In the genomic region with DNA sequence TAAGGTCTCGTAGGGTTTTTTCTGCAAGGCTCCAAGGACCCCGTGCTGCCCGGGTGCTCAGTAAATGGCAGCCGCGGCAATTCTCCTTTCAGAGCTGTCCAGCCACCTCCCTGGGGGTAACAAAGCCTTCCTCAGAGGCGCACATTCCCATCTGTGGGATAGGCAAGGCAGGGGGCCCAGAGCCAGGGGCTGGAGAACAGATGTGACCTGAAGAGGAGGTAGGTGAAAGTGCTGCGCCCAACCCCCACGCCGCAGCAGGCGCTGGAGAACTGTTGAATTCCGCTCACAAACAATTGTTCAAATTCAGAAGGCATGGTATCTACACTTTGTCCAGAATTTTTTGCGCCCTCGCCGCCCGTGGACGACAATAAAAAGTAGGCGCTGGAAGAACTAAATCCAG, we compare ENCODE assay signal across 7 mouse cellular contexts. TPM values are rescaled to one million over a fixed set of nuclear protein-coding genes. Genes with fewer than 3 reads are reported as not detected.
A peak's percentile ranks its signal among the peaks of the same experiment; 100 is the strongest.
DNase-seq lines count a peak whose midpoint lies in the region; ATAC-seq and TF ChIP-seq lines count a peak whose summit lies in the region.

No protein-coding gene starts in this region.

- peak overlapping the region; percentile 83 for H3K4me2 ChIP-seq in lung, embryonic 15.5 days
- peak overlapping the region; percentile 90 for H3K4me2 ChIP-seq in embryonic facial prominence, embryonic 14.5 days (ENCODE audit: low read depth, low read length)
- peak overlapping the region; percentile 78 for H3K4me2 ChIP-seq in intestine, embryonic 16.5 days (ENCODE audit: low read depth, low read length)
- H3K4me2 ChIP-seq in midbrain, postnatal 0 days (ENCODE audit: low read depth, low read length, poor library complexity, severe bottlenecking), result peak overlapping the region; percentile 98

- 1% methylated on average over 17 of the region's 17 CpGs for WGBS in lung, embryonic 15.5 days
- under 1% methylated on average over 17 of the region's 17 CpGs for WGBS in embryonic facial prominence, embryonic 14.5 days
- 2% methylated on average over 17 of the region's 17 CpGs for WGBS in intestine, embryonic 16.5 days
- under 1% methylated on average over 17 of the region's 17 CpGs for WGBS in midbrain, postnatal 0 days

- H3K4me3 ChIP-seq in lung, embryonic 15.5 days, result peak overlapping the region; percentile 97
- peak overlapping the region; percentile 97 for H3K4me3 ChIP-seq in embryonic facial prominence, embryonic 14.5 days (ENCODE audit: low read depth, low read length)
- peak overlapping the region; percentile 87 for H3K4me3 ChIP-seq in intestine, embryonic 16.5 days (ENCODE audit: low read length)
- H3K4me3 ChIP-seq in midbrain, postnatal 0 days (ENCODE audit: low read depth, low read length), result peak overlapping the region; percentile 95

- intact Hi-C loops in left cerebral cortex, postnatal 36 days (cut with DNase I), result loop anchor here (5.0 kb wide), 2 partner anchors 117 to 202 kb away; a partner anchor contains a TSS

- no peaks in the 10 kb centered on the region for H3K36me3 ChIP-seq in lung, embryonic 15.5 days
- H3K36me3 ChIP-seq in embryonic facial prominence, embryonic 14.5 days (ENCODE audit: control insufficient read depth, insufficient read depth, low read length), result no peaks in the 10 kb centered on the region
- H3K36me3 ChIP-seq in intestine, embryonic 16.5 days (ENCODE audit: control insufficient read depth, insufficient read depth, low read length), result no peaks in the 10 kb centered on the region
- H3K36me3 ChIP-seq in midbrain, postnatal 0 days (ENCODE audit: insufficient read depth, low read length), result no peaks in the 10 kb centered on the region

- H3K9ac ChIP-seq in lung, embryonic 15.5 days, result peak overlapping the region; percentile 99
- H3K9ac ChIP-seq in embryonic facial prominence, embryonic 14.5 days (ENCODE audit: low read depth, low read length), result peak overlapping the region; percentile 99; the same call in 1 of the 2 replicates
- H3K9ac ChIP-seq in intestine, embryonic 16.5 days (ENCODE audit: low read depth, low read length), result peak overlapping the region; percentile 97
- H3K9ac ChIP-seq in midbrain, postnatal 0 days (replicated peaks; ENCODE audit: low read length, poor library complexity, severe bottlenecking), result 0 out of 2 replicates have a peak overlapping the region, but pooled peaks have one; percentile 95

- no peak overlapping the region for H3K27ac ChIP-seq in lung, embryonic 15.5 days
- no peak overlapping the region for H3K27ac ChIP-seq in embryonic facial prominence, embryonic 14.5 days (replicated peaks; ENCODE audit: low read depth, low read length)
- no peak overlapping the region for H3K27ac ChIP-seq in intestine, embryonic 16.5 days (ENCODE audit: low read length)
- no peak overlapping the region for H3K27ac ChIP-seq in midbrain, postnatal 0 days (ENCODE audit: low read depth, low read length)

- H3K27me3 ChIP-seq in lung, embryonic 15.5 days, result peaks cover 15% of the 10 kb centered on the region
- peaks cover 9% of the 10 kb centered on the region; the same call in 1 of the 2 replicates for H3K27me3 ChIP-seq in embryonic facial prominence, embryonic 14.5 days (replicated peaks; ENCODE audit: control insufficient read depth, insufficient read depth, low read length)
- peaks cover 7% of the 10 kb centered on the region; the same call in 1 of the 2 replicates for H3K27me3 ChIP-seq in intestine, embryonic 16.5 days (replicated peaks; ENCODE audit: control insufficient read depth, insufficient read depth, low read length)
- peaks cover 5% of the 10 kb centered on the region; the same call in 1 of the 2 replicates for H3K27me3 ChIP-seq in midbrain, postnatal 0 days (ENCODE audit: insufficient read depth, low read length)

- H3K9me3 ChIP-seq in lung, embryonic 15.5 days, result no peaks in the 10 kb centered on the region
- H3K9me3 ChIP-seq in embryonic facial prominence, embryonic 14.5 days (ENCODE audit: control insufficient read depth, low read length), result no peaks in the 10 kb centered on the region
- H3K9me3 ChIP-seq in intestine, embryonic 16.5 days (ENCODE audit: control insufficient read depth, low read length), result no peaks in the 10 kb centered on the region
- no peaks in the 10 kb centered on the region for H3K9me3 ChIP-seq in midbrain, postnatal 0 days (ENCODE audit: low read length)

- no peak for DNase-seq in lung, adult 18-20 months
- no peak for DNase-seq in embryonic facial prominence, embryonic 14.5 days (ENCODE audit: low spot score)
- DNase-seq in midbrain, postnatal 0 days (ENCODE audit: low spot score), result no peak
- no peak for DNase-seq in urinary bladder, postnatal 25 days (ENCODE audit: low spot score)
- DNase-seq in left cerebral cortex, postnatal 36 days (ENCODE audit: low spot score in 2 of 2), result no peak

- H3K4me1 ChIP-seq in lung, embryonic 15.5 days, result peaks cover 44% of the 10 kb centered on the region
- peaks cover 27% of the 10 kb centered on the region for H3K4me1 ChIP-seq in embryonic facial prominence, embryonic 14.5 days (ENCODE audit: control insufficient read depth, insufficient read depth, low read length)
- H3K4me1 ChIP-seq in intestine, embryonic 16.5 days (ENCODE audit: control insufficient read depth, insufficient read depth, low read length), result peaks cover 47% of the 10 kb centered on the region
- H3K4me1 ChIP-seq in midbrain, postnatal 0 days (ENCODE audit: insufficient read depth, low read length), result peaks cover 13% of the 10 kb centered on the region

- no peak for ATAC-seq in lung, embryonic 15.5 days (ENCODE audit: borderline replicate concordance, extremely low read depth, low FRiP score, low TSS enrichment)
- no peak for ATAC-seq in embryonic facial prominence, embryonic 14.5 days (ENCODE audit: low read depth)
- ATAC-seq in intestine, embryonic 16.5 days, result no peak
- no peak for ATAC-seq in midbrain, postnatal 0 days (ENCODE audit: low FRiP score)

- TF ChIP-seq CTCF in midbrain, postnatal 0 days (IDR thresholded peaks at IDR 0.05), result no peak

RNA-seq across cellular contexts. Expression of a gene that starts 0.4 kb away (rescaled TPM):
- polyA plus RNA-seq in lung, embryonic 15.5 days (2015; fragmentation: Nextera tagmentation; extraction: Ambion mirVana), result 8.5 and 10.5 TPM in 2 replicates
- 11.0 and 11.7 TPM in 2 replicates for polyA plus RNA-seq in embryonic facial prominence, embryonic 14.5 days (2014; fragmentation: Nextera tagmentation; extraction: Ambion mirVana)
- polyA plus RNA-seq in intestine, embryonic 16.5 days (2015; fragmentation: Nextera tagmentation; extraction: Ambion mirVana), result 5.3 and 5.7 TPM in 2 replicates
- total RNA-seq in midbrain, postnatal 0 days (2014; rRNA removed), result 105 and 115 TPM in 2 replicates
- 9.2 and 11.0 TPM in 2 replicates for polyA plus RNA-seq in midbrain, postnatal 0 days (2015; fragmentation: Nextera tagmentation; extraction: Ambion mirVana)
- total RNA-seq in left cerebral cortex, postnatal 36 days (2021), result 100 to 1,000 TPM in 1 of 2 experiments, 10 to 100 TPM in 1; 91.3 to 110 TPM

RNA-seq across cellular contexts. Expression of a gene that starts 36.7 kb away (rescaled TPM):
- polyA plus RNA-seq in lung, embryonic 15.5 days (2015; fragmentation: Nextera tagmentation; extraction: Ambion mirVana), result 0.69 and 0.74 TPM in 2 replicates
- 0.48 and 0.85 TPM in 2 replicates for polyA plus RNA-seq in embryonic facial prominence, embryonic 14.5 days (2014; fragmentation: Nextera tagmentation; extraction: Ambion mirVana)
- polyA plus RNA-seq in intestine, embryonic 16.5 days (2015; fragmentation: Nextera tagmentation; extraction: Ambion mirVana), result 3.1 and 3.5 TPM in 2 replicates
- 0.33 and 0.47 TPM in 2 replicates for total RNA-seq in midbrain, postnatal 0 days (2014; rRNA removed)
- polyA plus RNA-seq in midbrain, postnatal 0 days (2015; fragmentation: Nextera tagmentation; extraction: Ambion mirVana), result 0.19 TPM in 1 of 2 replicates, not detected in the other
- total RNA-seq in left cerebral cortex, postnatal 36 days (2021), result under 1 TPM in 1 of 2 experiments, not detected in 1; 0.17 TPM
